Mouse (Mus musculus) liver, embryonic 14.5 days (tissue): ENCODE results near the gene Lrmda.

Experiments used
- CTCF ChIP-seq: IDR thresholded peaks from 2 replicates; pipeline ENCODE4 v1.5.1; 2016; ENCODE audit warnings: antibody characterized with exemption, low read depth, control low read depth
- EP300 ChIP-seq: IDR thresholded peaks from 2 replicates; pipeline ENCODE4 v1.6.1; 2016; ENCODE audit warnings: antibody characterized with exemption, low read depth

DNA sequence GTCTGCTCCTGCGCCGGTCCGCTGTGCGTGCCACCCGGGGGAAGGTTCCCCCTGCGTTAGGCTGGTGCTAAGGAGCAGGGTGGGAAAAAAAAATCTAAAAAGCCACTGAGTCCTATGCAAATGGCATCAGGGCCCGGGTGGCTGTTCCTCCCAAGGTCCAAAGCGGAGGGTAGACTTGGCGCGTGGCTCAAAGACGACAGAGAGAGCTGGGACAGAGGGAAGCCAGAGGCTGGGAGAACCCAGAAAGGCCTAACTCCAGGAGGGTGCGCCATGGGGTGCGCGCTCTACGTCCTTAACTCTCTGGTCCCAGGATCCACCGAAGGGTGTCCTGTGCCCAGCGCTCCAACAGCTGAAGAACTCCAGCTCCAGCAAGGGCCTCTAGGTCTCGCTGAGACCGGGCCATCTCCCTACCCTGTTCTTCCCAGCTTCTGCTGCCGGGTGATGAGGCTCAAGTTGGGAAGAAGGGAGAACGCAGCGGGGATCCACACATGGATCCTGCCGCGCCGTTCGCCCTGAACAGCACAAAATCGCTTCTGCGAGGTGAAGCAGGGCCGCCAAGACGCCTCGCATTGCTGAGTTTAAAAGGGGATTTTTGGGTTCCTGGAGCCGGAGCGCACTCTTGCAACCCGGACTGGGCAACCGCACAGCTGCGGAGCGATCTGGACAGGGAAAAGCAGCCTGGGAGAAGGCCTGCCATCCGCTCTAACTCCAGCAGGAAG lies 36.8 kb upstream of the Lrmda start:
- TF ChIP-seq CTCF (no peak), EP300 (no peak)
